Mouse (Mus musculus) MEL (cell line): ENCODE data around the gene Slc41a1. TPM values are rescaled to one million over a fixed set of nuclear protein-coding genes. Genes with fewer than 3 reads are reported as not detected.

ENCODE experiments used
- DNase-seq: peaks from one replicate; pipeline ENCODE4 v3.0.0; 2011; ENCODE audit warnings: low read depth, low spot score
- H3K27ac ChIP-seq: 2 replicates; pipeline ENCODE4 v1.5.1; 2012; ENCODE audit warnings: low read depth, mild to moderate bottlenecking, control low read depth, low read length, moderate library complexity; ENCODE audit not compliant: control insufficient read depth
- H3K27me3 ChIP-seq, 2 experiments: fragments of 150-350 bp in 1 of 2; sonication (generic) in 1 of 2; 2 replicates each; pipeline ENCODE4 v1.6.1; 2012; ENCODE audit warnings: low read length in 2 of 2, mild to moderate bottlenecking in 2 of 2, improper control_type of control experiment in 1 of 2, moderate library complexity in 1 of 2; ENCODE audit not compliant: insufficient read depth in 2 of 2, control insufficient read depth in 1 of 2
- H3K36me3 ChIP-seq, 2 experiments: 2 replicates each; pipeline ENCODE4 v1.6.1; 2012 to 2014; ENCODE audit warnings: low read length in 2 of 2, improper control_type of control experiment in 1 of 2, inconsistent platforms in 1 of 2, mild to moderate bottlenecking in 1 of 2; ENCODE audit not compliant: insufficient read depth in 2 of 2, control insufficient read depth in 1 of 2
- H3K4me1 ChIP-seq, 2 experiments: fragments of 150-350 bp in 1 of 2; sonication (generic) in 1 of 2; 2 replicates each; pipeline ENCODE4 v1.6.1; 2012; ENCODE audit warnings: low read length in 2 of 2, improper control_type of control experiment in 1 of 2, mild to moderate bottlenecking in 1 of 2; ENCODE audit not compliant: insufficient read depth in 2 of 2, control insufficient read depth in 1 of 2
- H3K4me3 ChIP-seq, 2 experiments: fragments of 150-350 bp in 1 of 2; sonication (generic) in 1 of 2; 2 replicates each; pipeline ENCODE4 v1.5.1; 2012; ENCODE audit warnings: low read depth in 2 of 2, low read length in 2 of 2, mild to moderate bottlenecking in 2 of 2, moderate library complexity in 2 of 2, control low read depth in 1 of 2, improper control_type of control experiment in 1 of 2; ENCODE audit not compliant: control insufficient read depth in 1 of 2, insufficient read depth in 1 of 2
- H3K79me2 ChIP-seq: 2 replicates; pipeline ENCODE4 v1.6.1; 2012; ENCODE audit warnings: mild to moderate bottlenecking, low read length, moderate library complexity; ENCODE audit not compliant: control insufficient read depth, poor library complexity, insufficient read depth
- H3K9ac ChIP-seq: 2 replicates; pipeline ENCODE4 v1.6.1; 2012; ENCODE audit warnings: low read depth, mild to moderate bottlenecking, control low read depth, low read length, moderate library complexity; ENCODE audit not compliant: control insufficient read depth, poor library complexity, severe bottlenecking
- H3K9me3 ChIP-seq: fragments of 150-350 bp; sonication (generic); replicated peaks from 2 replicates; pipeline ENCODE4 v1.6.1; 2012; ENCODE audit warnings: mild to moderate bottlenecking, low read length, improper control_type of control experiment, moderate library complexity; ENCODE audit not compliant: insufficient read depth
- CHD1 ChIP-seq: IDR thresholded peaks from 2 replicates; pipeline ENCODE4 v1.6.1; 2012; ENCODE audit warnings: low read depth, mild to moderate bottlenecking, inconsistent platforms, low read length, improper control_type of control experiment
- E2F4 ChIP-seq: IDR thresholded peaks from 2 replicates; pipeline ENCODE4 v1.6.1; 2011; ENCODE audit warnings: low read depth, low read length, improper control_type of control experiment, borderline replicate concordance
- ETS1 ChIP-seq: IDR thresholded peaks from 2 replicates; pipeline ENCODE4 v1.6.1; 2012; ENCODE audit warnings: low read depth, mild to moderate bottlenecking, inconsistent platforms, low read length, improper control_type of control experiment, moderate library complexity
- GATA1 ChIP-seq: IDR thresholded peaks from 2 replicates; pipeline ENCODE4 v1.6.1; 2011; ENCODE audit warnings: low read depth, low read length, improper control_type of control experiment
- HCFC1 ChIP-seq: IDR thresholded peaks from 2 replicates; pipeline ENCODE4 v1.6.1; 2012; ENCODE audit warnings: low read depth, mild to moderate bottlenecking, inconsistent platforms, low read length, improper control_type of control experiment, moderate library complexity
- KAT2A ChIP-seq: conservative IDR thresholded peaks from 2 replicates; pipeline ENCODE4 v1.6.1; 2012; ENCODE audit warnings: low read depth, low read length, improper control_type of control experiment, inconsistent platforms
- MAX ChIP-seq: IDR thresholded peaks from 2 replicates; pipeline ENCODE4 v1.6.1; 2011; ENCODE audit warnings: low read length, improper control_type of control experiment
- MAZ ChIP-seq: IDR thresholded peaks from 2 replicates; pipeline ENCODE4 v1.6.1; 2012; ENCODE audit warnings: low read depth, mild to moderate bottlenecking, inconsistent platforms, low read length, improper control_type of control experiment
- MEF2A ChIP-seq: IDR thresholded peaks from 2 replicates; pipeline ENCODE4 v1.6.1; 2014; ENCODE audit warnings: low read depth, mild to moderate bottlenecking, inconsistent platforms, low read length, improper control_type of control experiment; ENCODE audit not compliant: poor library complexity, insufficient replicate concordance, severe bottlenecking; ENCODE audit errors: extremely low read depth
- MXI1 ChIP-seq: IDR thresholded peaks from 2 replicates; pipeline ENCODE4 v1.6.1; 2011; ENCODE audit warnings: mild to moderate bottlenecking, low read depth, low read length, improper control_type of control experiment
- MYB ChIP-seq: IDR thresholded peaks from 2 replicates; pipeline ENCODE4 v1.6.1; 2011; ENCODE audit warnings: mild to moderate bottlenecking, low read depth, low read length, improper control_type of control experiment
- TBP ChIP-seq: IDR thresholded peaks from 2 replicates; pipeline ENCODE4 v1.8.0; 2011; ENCODE audit warnings: low read depth, low read length, improper control_type of control experiment
- USF2 ChIP-seq, 2 experiments: IDR thresholded peaks; 2 replicates each; pipeline ENCODE4 v1.6.1; 2011 to 2012; ENCODE audit warnings: improper control_type of control experiment in 2 of 2, low read length in 2 of 2, borderline replicate concordance in 1 of 2, inconsistent platforms in 1 of 2, low read depth in 1 of 2, mild to moderate bottlenecking in 1 of 2; ENCODE audit not compliant: insufficient read depth in 1 of 2
- ZC3H11A ChIP-seq: IDR thresholded peaks from 2 replicates; pipeline ENCODE4 v1.6.1; 2012; ENCODE audit warnings: low read depth, mild to moderate bottlenecking, inconsistent platforms, low read length, improper control_type of control experiment
- ZKSCAN1 ChIP-seq: IDR thresholded peaks from 2 replicates; pipeline ENCODE4 v1.6.1; 2012; ENCODE audit warnings: low read depth, mild to moderate bottlenecking, inconsistent platforms, low read length, improper control_type of control experiment, moderate library complexity
- ZMIZ1 ChIP-seq: IDR thresholded peaks from 2 replicates; pipeline ENCODE4 v1.6.1; 2012; ENCODE audit warnings: low read depth, mild to moderate bottlenecking, inconsistent platforms, low read length, improper control_type of control experiment, moderate library complexity
- polyA plus RNA-seq, 2 experiments: library from polyadenylated mRNA; stranded (reverse) in 1 of 2; unstranded in 1 of 2; fragments of >175 nt in 1 of 2; fragments of >200 nt in 1 of 2; gene quantifications; 2 replicates each; pipeline versions ENCODE4 v1.2.1 to v1.2.4; 2012; ENCODE audit warnings: low replicate concordance in 2 of 2, low read depth in 1 of 2; ENCODE audit not compliant: insufficient read length in 2 of 2, insufficient read depth in 1 of 2, missing spikeins in 1 of 2
- total RNA-seq: library from RNA; depleted of rRNA; stranded (reverse); fragments of 300-350 nt; gene quantifications from 2 replicates; pipeline ENCODE4 v1.2.3, GENCODE M21; 2012

The Slc41a1 gene
- total and polyA plus RNA-seq, 3 experiments: 3.4 to 8.3 TPM; not detected in 1

- DNase-seq: no peak
- peaks cover 4 to 12% of the 10 kb centered on the region in 2 experiments; a peak in 3 of 4 replicates for H3K4me1 ChIP-seq
Observed at GRCm38 (mm10) chr1:131830561-131830960, 3.3 kb downstream of the Slc41a1 start.

DNA sequence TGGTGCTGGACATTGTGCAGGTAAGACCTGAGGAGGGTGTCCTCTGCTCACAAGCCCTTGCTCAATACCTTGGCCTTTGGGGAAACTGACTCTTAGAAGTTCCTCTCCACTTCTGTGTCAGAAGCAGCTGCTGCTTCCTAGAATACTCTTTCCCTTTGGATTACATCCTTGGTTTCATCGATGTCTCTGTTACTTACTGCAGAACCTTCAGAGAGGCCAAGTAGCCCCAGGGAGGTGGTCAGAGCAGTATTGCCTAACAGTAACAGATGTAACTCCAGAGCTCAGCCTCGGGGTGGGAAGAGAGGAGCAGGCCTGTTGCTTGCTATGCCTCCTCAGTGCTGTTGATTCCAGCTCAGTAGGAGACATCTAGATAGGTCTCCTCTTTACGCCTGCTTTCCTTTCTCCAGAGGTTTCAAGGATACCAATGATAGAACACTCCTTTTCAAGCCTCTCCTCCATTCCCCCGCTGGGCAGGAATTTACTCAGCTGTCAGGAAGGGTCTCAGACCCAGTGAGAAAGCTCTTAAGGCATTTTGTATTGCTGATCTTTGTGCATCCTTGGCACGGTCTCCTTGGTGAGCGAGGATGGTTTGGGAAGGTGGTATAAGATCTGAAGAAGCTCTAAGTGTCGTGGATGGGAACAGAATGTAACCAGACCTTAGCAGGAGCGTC lies 3.8 kb downstream of the Slc41a1 start:
- no peak for TF ChIP-seq CHD1
- H3K36me3 ChIP-seq: peaks cover 0 to 6% of the 10 kb centered on the region in 2 experiments; a peak in 2 of 4 replicates
- no peak overlapping the region for H3K4me3 ChIP-seq
- DNase-seq: no peak
- peaks cover 0 to 4% of the 10 kb centered on the region in 2 experiments; a peak in 1 of 4 replicates for H3K27me3 ChIP-seq
- peaks cover 1% of the 10 kb centered on the region; the same call in 1 of the 2 replicates for H3K79me2 ChIP-seq
- peaks cover 4 to 12% of the 10 kb centered on the region in 2 experiments; a peak in 3 of 4 replicates for H3K4me1 ChIP-seq
- H3K9ac ChIP-seq: no peak overlapping the region
- H3K27ac ChIP-seq: no peak overlapping the region
- H3K9me3 ChIP-seq: no peaks in the 10 kb centered on the region

More at GRCm38 (mm10) chr1:131830561-131830960, 3.3 kb downstream of the Slc41a1 start:
- H3K27me3 ChIP-seq: peaks cover 0 to 4% of the 10 kb centered on the region in 2 experiments; a peak in 2 of 4 replicates
- H3K27ac ChIP-seq: no peak overlapping the region
- peaks cover 0 to 6% of the 10 kb centered on the region in 2 experiments; a peak in 2 of 4 replicates for H3K36me3 ChIP-seq
- peaks cover 1% of the 10 kb centered on the region; the same call in 1 of the 2 replicates for H3K79me2 ChIP-seq
- no peak for TF ChIP-seq E2F4
- TF ChIP-seq TBP: no peak
- TF ChIP-seq CHD1: no peak
- TF ChIP-seq ETS1: no peak
- no peak for TF ChIP-seq MXI1
- no peak for TF ChIP-seq USF2 (IDR thresholded peaks at IDR 0.05; ENCODE audit: borderline replicate concordance in 1 of 2, insufficient read depth in 1 of 2, low read depth in 1 of 2, low read length in 2 of 2)
- TF ChIP-seq MYB: no peak
- no peak for TF ChIP-seq ZC3H11A
- no peak overlapping the region for H3K4me3 ChIP-seq
- H3K9ac ChIP-seq: no peak overlapping the region
- H3K9me3 ChIP-seq: no peaks in the 10 kb centered on the region

DNA sequence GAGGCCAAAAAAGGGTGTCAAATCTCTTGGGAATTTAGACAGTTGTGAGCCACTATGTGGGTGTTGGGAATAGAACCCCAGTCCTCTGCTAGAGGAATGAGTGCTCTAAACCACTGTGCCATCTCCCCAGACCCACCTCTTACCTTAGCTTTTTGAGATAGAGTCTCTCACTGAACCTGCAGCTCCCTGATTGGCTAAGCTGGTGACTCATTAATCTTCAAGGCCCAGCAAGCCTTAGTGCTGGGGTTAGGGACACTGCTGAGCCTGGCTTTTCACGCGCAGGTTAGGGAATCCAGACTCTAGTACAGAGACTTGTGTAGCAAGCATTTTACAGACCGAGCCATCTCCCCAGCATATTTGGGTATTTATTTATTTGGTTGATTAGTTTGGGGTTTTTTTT lies 9.7 kb downstream of the Slc41a1 start:
- Histone ChIP-seq H3K4me3 (no peak overlapping the region), H3K27me3 (no peaks in the 10 kb centered on the region), H3K79me2 (no peaks in the 10 kb centered on the region), H3K27ac (no peak overlapping the region), H3K36me3 (no peaks in the 10 kb centered on the region; a peak in 1 of 4 replicates), H3K4me1 (no peaks in the 10 kb centered on the region), H3K9me3 (no peaks in the 10 kb centered on the region), H3K9ac (no peak overlapping the region)
- TF ChIP-seq MAX (no peak), HCFC1 (no peak), CHD1 (no peak), MAZ (no peak), MEF2A (no peak), GATA1 (no peak), ZKSCAN1 (no peak), ZMIZ1 (no peak), KAT2A (no peak)
- peak; percentile 9 for DNase-seq
